Mouse (Mus musculus) cerebellum, adult 2 months (tissue): ENCODE results near the gene Stox2.

ENCODE experiments used
- CTCF ChIP-seq: fragments of 200-500 bp; IDR thresholded peaks from 2 replicates; pipeline ENCODE4 v1.5.1; 2011; ENCODE audit warnings: low read depth, mild to moderate bottlenecking, control low read depth, low read length, moderate library complexity, borderline replicate concordance; ENCODE audit not compliant: insufficient read depth
- POLR2A ChIP-seq: fragments of 200-500 bp; IDR thresholded peaks from 2 replicates; pipeline ENCODE4 v1.6.1; 2011; ENCODE audit warnings: low read length, control low read depth, borderline replicate concordance; ENCODE audit not compliant: insufficient read depth

- no peak for TF ChIP-seq CTCF
- no peak for TF ChIP-seq POLR2A
Observed at GRCm38 (mm10) chr8:47392927-47393326, 53.2 kb downstream of the Stox2 start.
